Mouse (Mus musculus): ENCODE data around the gene Cdhr5.

- TF ChIP-seq CTCF (IDR thresholded peaks at IDR 0.05; ENCODE audit: borderline replicate concordance, control insufficient read depth, extremely low read depth, insufficient read depth, low read length, poor library complexity) (no peak), POLR2A (IDR thresholded peaks at IDR 0.05; ENCODE audit: control insufficient read depth, extremely low read depth, insufficient read depth, low read length, poor library complexity) (no peak)
These were observed 26.2 kb upstream of the Cdhr5 start for GRCm38 (mm10) chr7:141302702-141303268.

Measured in thymus, adult 2 months (tissue).